Mouse (Mus musculus) limb, embryonic 15.5 days (tissue): ENCODE measurements at regions not wholly inside any gene's neighbourhood (a gene's known extent, or its start where the extent isn't known, plus 50 kb on each side); places are given as distances from the start of the nearest gene placed in this dataset.
"Not testable (repeated sequence)": the region's sequence is repeated elsewhere in the genome, so short reads cannot be mapped to it uniquely, and the experiment has no call there.

Experiments used
- ATAC-seq: fragments of 200-750 bp; cut with Nextera tagmentation; 2 replicates; pipeline ENCODE4 v1.8.0; 2017; ENCODE audit warnings: low read depth, moderate TSS enrichment; ENCODE audit not compliant: insufficient number of reproducible peaks, low FRiP score, low TSS enrichment
- H3K27ac ChIP-seq: fragments of 300-500 bp; sonication (generic); 2 replicates; pipeline ENCODE4 v1.5.1; 2015; ENCODE audit warnings: moderate library complexity, mild to moderate bottlenecking, inconsistent platforms
- H3K27me3 ChIP-seq: fragments of 300-500 bp; sonication (generic); 2 replicates; pipeline ENCODE4 v1.6.1; 2015; ENCODE audit warnings: inconsistent platforms
- H3K36me3 ChIP-seq: fragments of 300-500 bp; sonication (generic); 2 replicates; pipeline ENCODE4 v1.6.1; 2015; ENCODE audit warnings: inconsistent platforms
- H3K4me1 ChIP-seq: fragments of 300-500 bp; sonication (generic); 2 replicates; pipeline ENCODE4 v1.6.1; 2015; ENCODE audit warnings: inconsistent platforms
- H3K4me2 ChIP-seq: fragments of 300-500 bp; sonication (generic); 2 replicates; pipeline ENCODE4 v1.6.1; 2015; ENCODE audit warnings: mild to moderate bottlenecking, inconsistent platforms
- H3K4me3 ChIP-seq: fragments of 300-500 bp; sonication (generic); 2 replicates; pipeline ENCODE4 v1.5.1; 2015; ENCODE audit warnings: mild to moderate bottlenecking, inconsistent platforms
- H3K9ac ChIP-seq: fragments of 300-500 bp; sonication (generic); 2 replicates; pipeline ENCODE4 v1.6.1; 2015; ENCODE audit warnings: inconsistent platforms
- H3K9me3 ChIP-seq: fragments of 300-500 bp; sonication (generic); 2 replicates; pipeline ENCODE4 v1.6.1; 2016; ENCODE audit warnings: inconsistent platforms
- WGBS: fragments of 180-500 bp; shearing (Covaris S2); methylation state at CpG from one replicate; pipeline ENCODE4 v1.1.7; 2015; 5-methylcytosine and 5-hydroxymethylcytosine counted together

GRCm38 (mm10) chr8:20145436-20145835 is 217.6 kb downstream of the Gm15319 start:
- H3K4me1 ChIP-seq, H3K9ac ChIP-seq, H3K4me3 ChIP-seq, H3K36me3 ChIP-seq, H3K27me3 ChIP-seq, H3K27ac ChIP-seq, H3K4me2 ChIP-seq, ATAC-seq, H3K9me3 ChIP-seq: not testable (repeated sequence)
- 86% methylated on average over 4 of the region's 4 CpGs for WGBS

- not testable (repeated sequence) for H3K9me3 ChIP-seq, H3K4me2 ChIP-seq, ATAC-seq, H3K4me3 ChIP-seq, H3K36me3 ChIP-seq, H3K27ac ChIP-seq, H3K9ac ChIP-seq, H3K27me3 ChIP-seq, H3K4me1 ChIP-seq
- WGBS = 81% methylated on average over 9 of the region's 11 CpGs
Observed at GRCm38 (mm10) chr8:20151317-20152047, 211.5 kb downstream of the Gm15319 start.

- H3K9me3 ChIP-seq, ATAC-seq, H3K4me3 ChIP-seq, H3K27me3 ChIP-seq, H3K9ac ChIP-seq, H3K27ac ChIP-seq, H3K4me1 ChIP-seq, H3K4me2 ChIP-seq, H3K36me3 ChIP-seq: not testable (repeated sequence)
- WGBS = 100% methylated on average over 1 of the region's 1 CpGs
Observed at GRCm38 (mm10) chr8:20154091-20154490, 208.9 kb downstream of the Gm15319 start.
